Mouse (Mus musculus) limb, embryonic 14.5 days (tissue): ENCODE results near the gene Phf13. TPM values are rescaled to one million over a fixed set of nuclear protein-coding genes. Genes with fewer than 3 reads are reported as not detected.
A peak's percentile ranks its signal among the peaks of the same experiment; 100 is the strongest.

Experiments used
- ATAC-seq: fragments of 200-750 bp; cut with Nextera tagmentation; 2 replicates; pipeline ENCODE4 v1.8.0; 2017; ENCODE audit warnings: low read depth, moderate number of reproducible peaks, moderate TSS enrichment; ENCODE audit not compliant: low FRiP score
- DNase-seq: peaks from one replicate; pipeline ENCODE4 v3.0.0-alpha.2; 2015; ENCODE audit warnings: low spot score
- H3K27ac ChIP-seq: fragments of 300-500 bp; sonication (generic); replicated peaks from 2 replicates; pipeline ENCODE4 v1.5.1; 2014; ENCODE audit warnings: low read depth, mild to moderate bottlenecking, low read length, moderate library complexity, mixed read lengths
- H3K27me3 ChIP-seq: fragments of 300-500 bp; sonication (generic); 2 replicates; pipeline ENCODE4 v1.6.1; 2014; ENCODE audit warnings: low read length, mixed read lengths; ENCODE audit not compliant: control insufficient read depth, insufficient read depth
- H3K36me3 ChIP-seq: fragments of 300-500 bp; sonication (generic); 2 replicates; pipeline ENCODE4 v1.6.1; 2014; ENCODE audit warnings: mild to moderate bottlenecking, low read length, moderate library complexity, mixed read lengths; ENCODE audit not compliant: control insufficient read depth, insufficient read depth
- H3K4me1 ChIP-seq: fragments of 300-500 bp; sonication (generic); 2 replicates; pipeline ENCODE4 v1.6.1; 2014; ENCODE audit warnings: antibody characterized with exemption, low read length, mixed read lengths; ENCODE audit not compliant: control insufficient read depth, insufficient read depth
- H3K4me2 ChIP-seq: fragments of 300-500 bp; sonication (generic); replicated peaks from 2 replicates; pipeline ENCODE4 v1.6.1; 2014; ENCODE audit warnings: low read depth, mild to moderate bottlenecking, low read length, moderate library complexity; ENCODE audit not compliant: severe bottlenecking
- H3K4me3 ChIP-seq: fragments of 300-500 bp; sonication (generic); replicated peaks from 2 replicates; pipeline ENCODE4 v1.5.1; 2014; ENCODE audit warnings: low read length
- H3K9ac ChIP-seq: fragments of 300-500 bp; sonication (generic); 2 replicates; pipeline ENCODE4 v1.6.1; 2014; ENCODE audit warnings: mild to moderate bottlenecking, low read depth, low read length, moderate library complexity; ENCODE audit not compliant: severe bottlenecking
- H3K9me3 ChIP-seq: fragments of 300-500 bp; sonication (generic); 2 replicates; pipeline ENCODE4 v1.6.1; 2016; ENCODE audit warnings: low read length; ENCODE audit not compliant: control insufficient read depth
- POLR2A ChIP-seq: fragments of 200-500 bp; IDR thresholded peaks from 2 replicates; pipeline ENCODE4 v1.8.0; 2012; ENCODE audit warnings: inconsistent platforms, mild to moderate bottlenecking, moderate library complexity, borderline replicate concordance; ENCODE audit not compliant: insufficient read depth, insufficient read length; ENCODE audit errors: extremely low read depth
- WGBS: fragments of 180-500 bp; shearing (Covaris S2); extraction: QIAGEN DNeasy Blood & Tissue Kit; methylation state at CpG from one replicate; pipeline ENCODE4 v1.1.7; 2014; 5-methylcytosine and 5-hydroxymethylcytosine counted together
- polyA plus RNA-seq, 2 experiments: library from polyadenylated mRNA; depleted of rRNA in 1 of 2; stranded (reverse) in 1 of 2; unstranded in 1 of 2; fragments of >200 nt; fragmentation: Nextera tagmentation in 1 of 2; extraction: Ambion mirVana in 1 of 2; gene quantifications; 2 replicates each; pipeline versions ENCODE4 v1.2.1 to v1.2.3; 2012 to 2014

Gene Phf13
- polyA plus RNA-seq (2012; rRNA removed) (35.1 and 40.5 TPM in 2 replicates), polyA plus RNA-seq (2014; fragmentation: Nextera tagmentation; extraction: Ambion mirVana) (33.7 and 37.1 TPM in 2 replicates)

GRCm38 (mm10) chr4:151996173-151996950, at the start of gene Phf13:
Gene Phf13, minus strand, starts transcription at chr4:151996258.
- Histone ChIP-seq H3K36me3 (peaks cover 25% of the 10 kb centered on the region), H3K27ac (peak within 1 kb of the TSS; percentile 86), H3K4me1 (peaks cover 19% of the 10 kb centered on the region; the same call in 1 of the 2 replicates), H3K4me3 (peak within 1 kb of the TSS; percentile 99), H3K9me3 (no peaks in the 10 kb centered on the region), H3K27me3 (no peaks in the 10 kb centered on the region), H3K4me2 (peak within 1 kb of the TSS; percentile 71), H3K9ac (peak within 1 kb of the TSS; percentile 92)
- WGBS: 4% methylated on average over 58 of the region's 94 CpGs
- ATAC-seq (peak; percentile 96), DNase-seq (peak; percentile 100)
- 0 out of 2 replicates have a peak, but pooled peaks have one; percentile 0 for TF ChIP-seq POLR2A

GRCm38 (mm10) chr4:152044609-152045008, 48.6 kb upstream of the Phf13 start:
- ATAC-seq: no peak
- Histone ChIP-seq H3K4me3 (no peak overlapping the region), H3K36me3 (peaks cover 76% of the 10 kb centered on the region), H3K27me3 (no peaks in the 10 kb centered on the region), H3K27ac (no peak overlapping the region), H3K4me2 (no peak overlapping the region), H3K9ac (no peak overlapping the region), H3K4me1 (peaks cover 6% of the 10 kb centered on the region; the same call in 1 of the 2 replicates), H3K9me3 (no peaks in the 10 kb centered on the region)
- no peak for DNase-seq
- 60% methylated on average over 6 of the region's 6 CpGs for WGBS
- no peak for TF ChIP-seq POLR2A

- Histone ChIP-seq H3K27ac (no peak overlapping the region), H3K9ac (no peak overlapping the region), H3K4me2 (no peak overlapping the region), H3K4me3 (no peak overlapping the region), H3K27me3 (no peaks in the 10 kb centered on the region), H3K36me3 (peaks cover 71% of the 10 kb centered on the region), H3K9me3 (no peaks in the 10 kb centered on the region), H3K4me1 (peaks cover 9% of the 10 kb centered on the region)
- WGBS: 86% methylated on average over 3 of the region's 3 CpGs
- no peak for TF ChIP-seq POLR2A
- DNase-seq (no peak), ATAC-seq (no peak)
Observed at GRCm38 (mm10) chr4:152043171-152043570, 47.1 kb upstream of the Phf13 start.

- peaks cover 60% of the 10 kb centered on the region for H3K36me3 ChIP-seq
- H3K27ac ChIP-seq: no peak overlapping the region
- H3K9ac ChIP-seq: no peak overlapping the region
- WGBS: 95% methylated on average over 22 of the region's 22 CpGs
- H3K27me3 ChIP-seq: no peaks in the 10 kb centered on the region
- H3K9me3 ChIP-seq: no peaks in the 10 kb centered on the region
- ATAC-seq (no peak), DNase-seq (no peak)
- no peak overlapping the region for H3K4me2 ChIP-seq
- H3K4me3 ChIP-seq: no peak overlapping the region
- no peak for TF ChIP-seq POLR2A
- peaks cover 9% of the 10 kb centered on the region for H3K4me1 ChIP-seq
Observed at GRCm38 (mm10) chr4:152041924-152042641, 46.0 kb upstream of the Phf13 start.

- Histone ChIP-seq H3K27ac (0 out of 2 replicates have a peak overlapping the region, but pooled peaks have one; percentile 19), H3K4me2 (peak overlapping the region; percentile 81), H3K9ac (peak overlapping the region; percentile 85), H3K27me3 (no peaks in the 10 kb centered on the region), H3K9me3 (no peaks in the 10 kb centered on the region), H3K4me1 (peaks cover 9% of the 10 kb centered on the region), H3K36me3 (peaks cover 40% of the 10 kb centered on the region), H3K4me3 (peak overlapping the region; percentile 98)
- DNase-seq (no peak), ATAC-seq (no peak)
- WGBS: 3% methylated on average over 25 of the region's 25 CpGs
- TF ChIP-seq POLR2A: no peak
Observed at GRCm38 (mm10) chr4:152039831-152040310, 43.8 kb upstream of the Phf13 start.
